Mouse (Mus musculus): ENCODE results near the gene Gm11487.
"Not testable (repeated sequence)": the region's sequence is repeated elsewhere in the genome, so short reads cannot be mapped to it uniquely, and the experiment has no call there.

Gene Gm11487

DNA sequence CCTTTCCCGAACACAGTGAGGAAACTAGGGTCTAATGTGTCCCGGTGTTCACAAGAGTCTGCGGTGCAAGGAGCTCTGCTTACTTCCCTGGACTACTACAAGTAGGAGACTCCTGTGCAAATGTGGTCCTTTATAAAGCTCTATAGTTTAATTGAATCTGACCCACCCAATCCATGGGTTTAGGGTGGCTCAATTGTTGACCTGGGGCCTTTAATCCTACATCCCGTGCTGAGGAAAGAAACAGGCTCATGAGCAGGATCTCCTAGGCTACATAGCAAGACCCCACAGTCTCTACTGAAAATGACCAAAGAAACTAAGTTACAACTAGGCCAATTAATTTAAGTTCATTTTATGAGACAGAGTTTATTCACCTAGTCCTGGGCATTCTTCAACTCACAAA is at the start of gene Gm11487:
TSS of gene Gm11487 (minus strand) at position 101 of the 400 bp plus-strand sequence.
- not testable (repeated sequence) for DNase-seq

DNA sequence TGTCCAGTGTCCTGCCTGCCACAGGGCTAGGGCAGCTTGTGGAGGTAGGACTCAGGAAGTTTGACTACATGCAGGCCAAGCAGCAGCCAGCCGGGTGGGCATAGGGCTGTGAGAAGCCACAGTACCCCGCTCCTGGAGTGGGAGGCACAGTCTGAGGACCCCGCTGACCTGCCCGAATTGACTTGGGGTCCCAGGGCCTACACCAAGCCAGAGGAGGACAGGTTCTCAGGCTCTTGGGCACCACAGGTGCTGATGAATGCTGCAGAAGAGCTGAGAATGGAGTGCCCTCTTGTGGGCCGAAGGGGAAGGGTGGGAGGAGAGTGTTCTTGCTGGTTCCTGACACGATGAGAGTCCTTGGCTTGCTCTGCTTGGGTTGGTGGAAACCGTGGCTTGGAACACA is 39.8 kb upstream of the Gm11487 start:
- DNase-seq = no peak

DNA sequence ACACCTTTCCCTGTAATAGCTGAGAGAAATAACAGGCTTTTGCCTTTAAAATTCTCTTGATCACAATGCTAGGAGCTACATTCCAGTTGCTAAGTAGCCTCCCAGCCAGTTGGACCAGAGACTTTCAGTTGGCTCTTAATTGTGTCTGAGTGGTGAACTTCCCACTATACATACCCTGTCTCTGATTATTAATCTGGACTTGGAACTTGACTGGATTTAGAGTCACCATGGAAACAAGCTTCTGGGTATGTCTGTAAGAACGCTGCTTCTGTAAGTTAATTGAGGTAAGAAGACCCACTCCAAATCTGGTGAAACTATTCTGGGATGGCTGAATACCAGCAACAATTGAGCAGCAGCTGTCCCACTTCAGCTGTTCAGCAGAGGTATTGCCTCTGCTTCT is 37.7 kb upstream of the Gm11487 start:
- no peak for DNase-seq

DNA sequence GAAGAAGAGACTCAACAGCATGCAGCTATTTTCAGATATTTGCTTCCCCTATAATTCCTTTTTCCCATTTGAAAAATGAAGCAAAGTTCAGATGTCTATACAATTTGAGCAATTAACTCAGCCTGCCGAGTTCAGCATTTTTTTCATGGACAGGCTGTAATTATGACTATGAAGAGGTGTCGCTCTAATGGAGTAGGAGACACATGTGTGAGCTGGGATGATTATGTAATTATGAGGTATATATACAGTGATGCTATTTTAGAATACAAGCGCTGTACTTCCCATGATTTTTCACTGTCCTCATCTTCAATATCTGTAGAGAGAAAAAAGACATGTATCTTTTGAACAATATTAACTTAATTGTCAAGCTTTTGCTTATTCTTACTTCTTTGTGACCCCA is 21.0 kb upstream of the Gm11487 start:
- DNase-seq = no peak

DNA sequence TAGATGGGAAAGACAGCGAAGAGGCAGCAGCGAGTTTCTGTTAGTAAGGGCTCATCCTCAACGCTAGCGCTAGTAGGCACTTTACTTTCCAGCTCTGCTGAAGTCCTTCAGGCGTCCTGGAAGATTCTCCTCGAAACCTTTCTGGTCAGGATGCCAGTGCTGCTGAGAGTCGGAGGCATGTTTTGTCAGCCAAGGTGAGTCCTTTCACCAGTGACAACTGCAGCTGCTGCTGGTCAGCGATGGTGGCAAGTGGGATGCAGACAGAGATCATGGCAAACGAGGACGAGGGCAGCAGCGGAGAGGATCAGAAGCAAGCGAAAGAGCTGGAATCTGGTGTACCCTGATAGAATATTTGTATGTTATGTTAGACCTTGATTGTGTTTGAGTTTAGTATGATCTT is 18.2 kb upstream of the Gm11487 start:
- no peak for DNase-seq

DNA sequence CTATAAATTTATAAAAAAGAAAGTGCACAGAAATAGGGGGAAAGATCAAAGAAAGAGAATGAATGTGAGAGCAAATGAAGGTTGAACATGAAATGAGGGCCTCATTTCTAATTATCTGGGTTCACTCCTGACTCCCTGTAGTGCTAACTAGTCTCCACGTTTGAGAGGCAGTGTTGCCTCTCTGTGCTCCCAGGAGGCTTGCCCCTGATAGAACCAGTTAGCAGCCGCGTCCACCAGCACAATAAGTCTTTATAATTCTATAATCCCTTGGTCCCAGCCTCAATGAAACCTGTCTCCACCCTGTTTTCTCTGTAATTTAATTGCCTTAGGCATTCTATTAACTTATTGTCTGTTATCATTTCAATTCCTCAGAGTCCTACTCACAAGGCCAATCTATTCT is 38.3 kb downstream of the Gm11487 start:
- DNase-seq = no peak

Data from cerebellum, adult 11 months (tissue).